Mouse (Mus musculus): ENCODE results near the gene I830077J02Rik.
A peak's percentile ranks its signal among the peaks of the same experiment; 100 is the strongest.
"Not testable (repeated sequence)": the region's sequence is repeated elsewhere in the genome, so short reads cannot be mapped to it uniquely, and the experiment has no call there.

Gene I830077J02Rik

DNA sequence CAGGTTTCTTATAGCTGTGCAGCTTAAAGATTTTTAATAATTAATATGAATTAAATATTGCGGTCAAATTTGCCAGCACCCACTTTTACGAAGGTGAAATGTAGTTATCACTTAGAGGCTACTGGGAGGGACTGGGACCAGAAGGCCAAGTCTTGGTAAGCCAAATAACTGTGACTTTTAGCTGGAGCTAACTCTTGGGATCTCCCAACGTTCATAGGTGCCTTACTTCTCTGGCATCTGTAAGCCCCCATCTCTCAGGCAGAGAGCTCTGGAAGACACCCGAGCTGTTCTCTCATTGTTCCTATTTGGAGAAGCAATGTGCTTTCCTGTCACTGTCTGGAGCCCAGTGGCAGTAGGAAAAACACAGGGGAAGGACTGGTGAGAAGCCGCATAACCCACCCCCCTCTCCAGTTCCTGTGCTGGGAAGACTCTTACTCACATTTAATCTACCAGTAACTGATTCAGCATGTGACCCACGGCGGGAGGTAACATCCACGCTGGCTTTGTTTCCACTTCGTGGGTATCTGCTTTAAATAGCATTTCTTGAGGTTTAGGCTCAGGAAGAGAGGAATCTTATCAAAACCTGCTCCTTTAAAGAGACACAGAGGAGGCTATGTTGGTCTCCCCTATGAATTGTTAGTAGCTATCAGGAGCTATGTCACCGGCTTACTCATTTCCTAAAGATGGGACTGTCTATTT lies 14.7 kb downstream of the I830077J02Rik start:
- DNase-seq: peak; percentile 71

DNA sequence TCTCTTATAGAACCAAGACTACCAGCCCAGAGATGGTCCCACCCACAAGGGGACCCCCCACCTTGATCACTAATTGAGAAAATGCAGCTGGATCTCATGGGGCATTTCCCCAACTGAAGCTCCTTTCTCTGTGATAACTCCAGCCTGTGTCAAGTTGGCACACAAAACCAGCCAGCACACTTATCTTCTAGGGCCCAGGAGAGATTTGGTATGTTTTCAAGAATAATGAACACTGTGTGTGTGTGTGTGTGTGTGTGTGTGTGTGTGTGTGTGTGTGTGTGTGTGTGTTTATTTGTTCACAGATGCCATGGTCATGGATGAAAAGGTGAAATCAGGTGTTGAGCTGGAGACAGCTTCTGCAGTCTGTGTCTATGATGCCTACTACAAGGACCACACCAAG lies 16.0 kb downstream of the I830077J02Rik start:
- not testable (repeated sequence) for DNase-seq

GRCm38 (mm10) chr3:105915281-105915680 lies 17.2 kb downstream of the I830077J02Rik start:
- DNase-seq: no peak

- DNase-seq: no peak
These were observed 18.4 kb downstream of the I830077J02Rik start for GRCm38 (mm10) chr3:105913839-105914681.

DNA sequence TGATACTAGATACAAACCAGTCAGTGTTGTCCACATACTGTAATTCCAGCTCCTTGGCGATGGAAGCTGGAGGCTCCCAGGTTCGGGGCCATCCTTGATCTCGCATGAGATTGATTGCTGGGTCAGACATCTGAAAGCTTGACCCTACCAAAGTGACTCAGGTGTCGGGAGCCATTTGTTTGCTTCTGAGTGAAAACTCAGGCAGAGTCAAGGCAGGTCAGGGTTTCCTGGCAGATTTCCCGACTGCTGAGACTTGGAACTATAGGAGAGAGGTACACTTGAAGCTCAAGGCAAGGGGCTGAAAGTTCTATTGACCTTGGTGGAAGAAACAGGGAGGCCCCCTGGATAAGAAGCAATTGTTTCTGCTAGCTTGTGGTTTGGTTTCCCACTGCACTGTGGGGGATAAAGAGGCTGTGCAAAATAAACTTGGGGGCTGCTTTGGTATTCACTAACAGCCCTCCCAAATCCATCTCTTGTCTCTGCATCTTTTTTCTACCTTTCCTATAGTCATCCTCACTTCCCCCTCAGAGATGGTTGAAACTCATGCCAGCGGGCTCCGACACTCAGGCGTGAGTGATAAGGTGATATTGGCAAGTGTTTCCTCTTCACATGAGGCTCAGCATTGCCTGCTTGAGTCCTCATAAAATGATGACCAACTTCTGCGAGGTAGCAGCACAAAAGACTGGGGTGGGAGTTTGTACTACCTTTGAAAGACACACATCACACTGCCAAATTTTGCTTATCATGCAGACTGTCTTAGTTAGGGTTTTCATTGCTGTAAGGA lies 20.2 kb downstream of the I830077J02Rik start:
- DNase-seq: no peak

GRCm38 (mm10) chr3:105910519-105911190 lies 21.8 kb downstream of the I830077J02Rik start:
- DNase-seq: peak; percentile 76

DNA sequence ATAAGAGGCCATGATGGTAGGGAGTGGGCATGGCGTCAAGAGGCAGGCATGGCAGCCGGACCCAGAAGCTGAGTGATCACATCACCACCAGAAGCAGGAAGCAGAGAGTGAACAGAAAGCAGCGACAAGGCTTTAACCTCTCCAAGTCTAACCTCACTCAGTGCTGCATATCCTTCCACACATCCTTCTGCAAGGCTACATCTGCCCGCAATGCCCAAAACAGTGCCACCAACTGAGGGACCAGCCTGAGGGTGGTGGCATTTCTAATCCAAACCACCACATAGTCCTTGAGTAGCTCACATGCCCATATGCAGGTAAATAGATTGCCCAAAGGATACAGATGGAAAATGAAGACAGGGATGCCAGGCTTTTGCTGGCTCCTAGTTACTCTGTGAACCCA lies 23.5 kb downstream of the I830077J02Rik start:
- DNase-seq: peak; percentile 73

- DNase-seq: peak; percentile 82
These were observed 24.4 kb downstream of the I830077J02Rik start for GRCm38 (mm10) chr3:105907956-105908655.

DNA sequence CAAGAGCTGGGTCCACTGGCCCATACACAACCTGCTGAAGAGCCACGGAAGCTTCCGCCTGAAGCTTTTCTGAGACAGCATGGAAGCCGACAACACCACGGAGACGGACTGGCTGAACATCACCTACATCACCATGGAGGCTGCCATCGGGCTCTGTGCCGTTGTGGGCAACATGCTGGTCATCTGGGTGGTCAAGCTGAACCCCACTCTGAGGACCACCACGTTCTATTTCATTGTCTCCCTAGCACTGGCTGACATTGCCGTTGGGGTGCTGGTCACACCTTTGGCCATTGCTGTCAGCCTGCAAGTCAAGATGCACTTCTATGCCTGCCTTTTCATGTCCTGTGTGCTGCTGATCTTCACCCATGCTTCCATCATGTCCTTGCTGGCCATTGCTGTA lies 27.7 kb downstream of the I830077J02Rik start:
- DNase-seq: peak; percentile 86

DNA sequence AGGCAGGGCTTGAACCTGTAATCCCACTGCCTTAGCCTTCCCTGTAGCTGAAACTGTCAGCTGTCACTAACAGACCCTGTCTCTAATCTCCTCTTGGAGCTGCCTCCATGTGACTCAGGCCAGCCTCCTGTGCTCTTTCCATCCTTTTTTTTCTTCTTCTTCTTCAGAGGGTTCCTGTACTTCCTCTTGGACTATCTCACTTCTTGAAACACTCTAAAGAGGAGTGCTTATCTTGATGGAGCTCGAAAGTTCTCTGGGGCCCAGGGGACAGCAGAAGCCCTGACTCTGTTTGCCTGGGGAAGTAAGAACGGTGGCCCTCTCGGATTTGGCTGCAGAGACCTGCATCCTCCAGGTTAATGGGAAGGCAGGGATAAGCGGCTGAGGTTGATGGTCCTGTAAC lies 28.3 kb downstream of the I830077J02Rik start:
- DNase-seq: peak; percentile 71

GRCm38 (mm10) chr3:105901468-105901867 lies 31.0 kb downstream of the I830077J02Rik start:
- DNase-seq: peak; percentile 61

GRCm38 (mm10) chr3:105900716-105901115 lies 31.7 kb downstream of the I830077J02Rik start:
- peak; percentile 94 for DNase-seq

- peak; percentile 90 for DNase-seq
These were observed 32.2 kb downstream of the I830077J02Rik start for GRCm38 (mm10) chr3:105900266-105900665.

DNA sequence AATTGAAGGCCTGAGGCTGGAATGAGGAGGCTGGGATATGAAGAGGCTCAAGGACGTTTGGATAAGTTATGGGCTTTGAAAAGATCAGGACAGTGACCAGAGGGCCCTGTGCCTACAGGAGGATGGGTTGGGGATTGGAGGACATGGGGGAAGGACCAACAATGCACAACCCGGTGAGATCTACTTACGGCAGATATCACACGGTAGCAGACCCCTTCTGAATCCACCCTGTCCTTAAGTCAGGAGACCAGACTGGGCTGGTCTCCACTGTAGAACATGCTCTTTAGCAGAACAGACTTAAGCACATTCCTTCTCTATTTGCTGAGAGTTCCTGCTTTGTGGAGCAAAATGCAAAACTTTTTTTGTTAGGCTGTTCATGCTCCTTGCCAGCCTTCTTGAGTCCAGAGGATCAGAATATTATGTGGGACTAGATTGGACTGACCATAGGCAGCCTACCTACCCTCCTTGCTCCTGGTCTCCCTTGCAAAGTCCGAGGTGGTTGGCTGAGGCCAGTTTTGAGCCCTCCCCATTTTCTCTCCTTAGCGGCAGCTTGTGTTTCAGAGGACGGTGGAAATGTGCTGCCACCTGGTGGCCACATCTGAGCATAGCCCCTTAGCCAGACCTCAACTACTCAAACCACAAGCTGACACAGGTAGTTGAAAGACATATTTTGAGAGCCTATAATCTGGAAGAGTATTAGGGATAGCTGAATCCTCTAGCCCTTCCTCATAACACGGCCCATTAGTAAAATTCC lies 32.9 kb downstream of the I830077J02Rik start:
- peak; percentile 98 for DNase-seq

DNA sequence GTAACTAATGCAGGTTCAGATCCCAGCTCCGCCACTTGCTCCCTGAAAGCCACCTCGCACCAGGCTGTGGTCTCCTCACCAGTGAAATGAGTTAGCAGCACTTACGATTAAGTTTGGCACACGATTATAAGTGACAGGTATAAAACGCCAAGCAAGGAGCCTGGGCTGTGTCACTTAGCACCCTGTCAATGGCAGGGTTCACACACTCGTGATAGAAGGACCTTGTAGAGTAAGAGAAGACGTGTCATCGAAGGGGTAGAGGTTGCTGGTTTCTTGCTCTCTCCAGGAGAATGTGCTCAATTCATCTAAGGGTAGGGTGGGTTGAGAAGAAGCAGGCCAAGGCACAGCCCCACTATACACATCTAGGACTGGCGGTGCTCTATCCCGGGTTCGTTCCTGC lies 33.6 kb downstream of the I830077J02Rik start:
- DNase-seq: peak; percentile 94

DNA sequence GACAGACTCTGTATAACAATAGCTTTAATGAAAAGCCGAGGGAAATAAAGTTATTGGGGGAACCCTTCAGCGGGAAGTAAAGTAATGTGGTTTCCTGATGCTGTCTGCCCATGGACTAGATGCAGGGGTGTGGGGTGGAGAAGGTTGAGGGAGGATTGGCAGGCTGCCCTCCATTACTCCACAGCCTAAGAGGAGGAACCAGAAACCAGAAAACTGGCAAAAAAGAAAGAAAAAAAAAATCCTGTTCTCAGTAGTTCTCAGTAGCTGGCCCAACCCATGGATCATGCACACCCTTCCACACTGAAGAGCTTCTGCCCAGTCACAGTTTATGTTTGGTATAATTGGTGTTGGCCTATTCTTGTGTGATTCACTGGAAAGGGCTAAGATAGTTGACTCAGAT lies 34.1 kb downstream of the I830077J02Rik start:
- DNase-seq: peak; percentile 98

GRCm38 (mm10) chr3:105896811-105897210 lies 35.7 kb downstream of the I830077J02Rik start:
- DNase-seq: peak; percentile 64

DNA sequence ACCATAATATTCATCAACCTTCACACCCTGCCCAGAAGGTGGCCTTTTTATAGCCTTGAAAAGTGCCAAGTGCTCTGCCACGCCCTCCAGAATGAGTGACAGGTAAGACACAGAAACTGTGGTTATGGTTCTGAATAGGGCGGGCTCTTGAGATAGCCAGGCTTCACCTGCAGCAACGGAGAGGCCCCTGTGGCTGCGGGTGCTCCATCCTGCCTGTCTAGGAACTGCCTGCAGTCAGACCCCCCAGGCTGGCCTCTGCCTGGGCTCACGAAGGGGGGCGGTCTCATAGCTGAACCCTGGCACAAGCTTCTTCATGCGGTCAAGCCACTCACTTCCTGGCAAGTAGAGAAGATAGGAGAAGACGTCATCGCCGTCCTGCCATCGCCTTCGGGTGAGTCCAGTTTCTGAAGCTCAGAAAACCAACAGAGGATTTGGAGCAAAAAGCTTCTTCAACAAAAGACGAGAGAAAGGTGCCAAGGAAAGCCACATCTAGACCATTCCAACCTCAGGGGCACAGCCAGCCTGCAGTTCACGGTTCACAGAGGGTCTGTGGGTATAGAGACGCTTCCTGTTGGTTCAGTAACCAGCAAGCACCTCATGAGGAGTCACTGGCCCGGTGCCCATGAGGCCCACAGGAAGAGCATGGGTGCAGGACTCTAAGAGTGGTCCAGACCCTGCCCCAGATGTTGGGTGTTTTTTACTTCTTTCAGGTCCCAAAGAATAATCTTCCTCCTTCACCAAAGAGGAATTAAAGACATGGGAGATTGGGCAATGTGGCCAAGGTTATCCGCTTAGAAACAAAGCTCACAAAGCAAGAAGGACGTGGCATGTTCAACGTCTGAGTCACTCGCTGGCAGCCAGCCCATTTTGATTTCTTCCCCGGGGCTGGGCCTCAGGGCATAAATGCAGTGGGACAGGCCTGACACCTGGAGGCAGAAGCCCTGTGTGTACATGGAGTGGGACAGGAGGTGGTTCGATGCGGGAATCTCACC lies 37.6 kb downstream of the I830077J02Rik start:
- DNase-seq: peak; percentile 99

- DNase-seq: peak; percentile 99
These were observed 38.5 kb downstream of the I830077J02Rik start for GRCm38 (mm10) chr3:105893941-105894391.
